ENCODE assay signal across 20 mouse cellular contexts in genomic region chr14:82898841-82899240, GRCm38 (mm10).
A peak's percentile ranks its signal among the peaks of the same experiment; 100 is the strongest.
DNase-seq lines count a peak whose midpoint lies in the region; ATAC-seq and TF ChIP-seq lines count a peak whose summit lies in the region.
"Had no signal": no experiment of that assay in that cellular context is flagged by ENCODE, and none has a peak within 500 bp of the region (broad histone marks: within the 10 kb centered on the region; RNA-seq: fewer than 3 reads in every experiment).

No protein-coding gene starts in this region.

- no peak overlapping the region for H3K4me2 ChIP-seq in forebrain, embryonic 15.5 days (replicated peaks)
- H3K4me2 ChIP-seq in forebrain, embryonic 12.5 days = no peak overlapping the region
- no peak overlapping the region for H3K4me2 ChIP-seq in limb, embryonic 14.5 days (replicated peaks; ENCODE audit: low read depth, low read length, severe bottlenecking)
- H3K4me2 ChIP-seq in midbrain, embryonic 16.5 days (ENCODE audit: low read length) = no peak overlapping the region
- H3K4me2 ChIP-seq: hindbrain, embryonic 12.5 days had no signal

- DNase-seq in limb, embryonic 14.5 days (ENCODE audit: low spot score) = peak; percentile 23
- no peak for DNase-seq in limb, embryonic 10.5 days (ENCODE audit: low spot score)
- peak; percentile 45 for DNase-seq in brain, embryonic 18.5 days (ENCODE audit: low read depth, low spot score)
- DNase-seq in telencephalon, adult 2 months (ENCODE audit: low read depth, low spot score) = peak; percentile 71
- DNase-seq: adrenal gland, adult 8-10 months; cerebellum, adult 2 months; cerebellum, postnatal 10 days; gastrocnemius, postnatal 36 days; heart, adult 11 months; heart, postnatal 10 days; heart, postnatal 4 days; kidney, adult 8-10 months had no signal

- TF ChIP-seq POLR2A in limb, embryonic 14.5 days (IDR thresholded peaks at IDR 0.05; ENCODE audit: borderline replicate concordance, extremely low read depth, insufficient read depth, insufficient read length) = no peak

- H3K27me3 ChIP-seq in forebrain, embryonic 15.5 days = no peaks in the 10 kb centered on the region
- no peaks in the 10 kb centered on the region for H3K27me3 ChIP-seq in forebrain, embryonic 12.5 days
- H3K27me3 ChIP-seq in limb, embryonic 14.5 days (ENCODE audit: control insufficient read depth, insufficient read depth, low read length) = no peaks in the 10 kb centered on the region
- no peaks in the 10 kb centered on the region for H3K27me3 ChIP-seq in limb, embryonic 10.5 days (ENCODE audit: low read depth, poor library complexity, severe bottlenecking)
- no peaks in the 10 kb centered on the region for H3K27me3 ChIP-seq in midbrain, embryonic 16.5 days (ENCODE audit: control insufficient read depth, insufficient read depth, low read depth, low read length)
- H3K27me3 ChIP-seq: hindbrain, embryonic 12.5 days had no signal

- no peak overlapping the region for H3K4me3 ChIP-seq in forebrain, embryonic 15.5 days
- H3K4me3 ChIP-seq in forebrain, embryonic 12.5 days (replicated peaks) = no peak overlapping the region
- H3K4me3 ChIP-seq in limb, embryonic 14.5 days (replicated peaks; ENCODE audit: low read length) = no peak overlapping the region
- no peak overlapping the region for H3K4me3 ChIP-seq in limb, embryonic 10.5 days
- no peak overlapping the region for H3K4me3 ChIP-seq in midbrain, embryonic 16.5 days (ENCODE audit: low read depth, low read length)
- H3K4me3 ChIP-seq: heart, embryonic 10.5 days; hindbrain, embryonic 12.5 days had no signal

- no peak overlapping the region for H3K9ac ChIP-seq in forebrain, embryonic 15.5 days (replicated peaks)
- no peak overlapping the region for H3K9ac ChIP-seq in forebrain, embryonic 12.5 days
- no peak overlapping the region for H3K9ac ChIP-seq in limb, embryonic 14.5 days (ENCODE audit: low read depth, low read length, severe bottlenecking)
- no peak overlapping the region for H3K9ac ChIP-seq in midbrain, embryonic 16.5 days (ENCODE audit: low read depth, low read length)
- H3K9ac ChIP-seq: hindbrain, embryonic 12.5 days had no signal

- 85% methylated on average over 2 of the region's 2 CpGs for WGBS in forebrain, embryonic 15.5 days
- WGBS in forebrain, embryonic 12.5 days = 85% methylated on average over 2 of the region's 2 CpGs
- 75% methylated on average over 2 of the region's 2 CpGs for WGBS in limb, embryonic 14.5 days
- WGBS in limb, embryonic 10.5 days = 90% methylated on average over 2 of the region's 2 CpGs
- whole genome bisulfite sequencing in midbrain, embryonic 16.5 days = 89% methylated on average over 2 of the region's 2 CpGs

- no peak overlapping the region for H3K27ac ChIP-seq in forebrain, embryonic 15.5 days (replicated peaks)
- H3K27ac ChIP-seq in forebrain, embryonic 12.5 days = no peak overlapping the region
- H3K27ac ChIP-seq in limb, embryonic 14.5 days (replicated peaks; ENCODE audit: low read depth, low read length) = no peak overlapping the region
- H3K27ac ChIP-seq in limb, embryonic 10.5 days = no peak overlapping the region
- no peak overlapping the region for H3K27ac ChIP-seq in midbrain, embryonic 16.5 days (ENCODE audit: low read length)
- H3K27ac ChIP-seq: heart, embryonic 10.5 days; hindbrain, embryonic 12.5 days had no signal

- no peaks in the 10 kb centered on the region for H3K4me1 ChIP-seq in forebrain, embryonic 15.5 days
- H3K4me1 ChIP-seq in forebrain, embryonic 12.5 days = no peaks in the 10 kb centered on the region
- H3K4me1 ChIP-seq in limb, embryonic 14.5 days (ENCODE audit: control insufficient read depth, insufficient read depth, low read length) = no peaks in the 10 kb centered on the region
- no peaks in the 10 kb centered on the region for H3K4me1 ChIP-seq in limb, embryonic 10.5 days
- no peaks in the 10 kb centered on the region for H3K4me1 ChIP-seq in midbrain, embryonic 16.5 days (ENCODE audit: control insufficient read depth, insufficient read depth, low read length)
- H3K4me1 ChIP-seq: heart, embryonic 10.5 days; hindbrain, embryonic 12.5 days had no signal

- ATAC-seq in forebrain, embryonic 15.5 days (replicated peaks) = peak; percentile 60
- no peak for ATAC-seq in forebrain, embryonic 12.5 days (ENCODE audit: low FRiP score)
- ATAC-seq in limb, embryonic 14.5 days (ENCODE audit: low FRiP score, low read depth) = no peak
- no peak for ATAC-seq in midbrain, embryonic 16.5 days
- ATAC-seq: hindbrain, embryonic 16.5 days; inflammation-experienced regulatory T-cells, adult 6 months; intestine, postnatal 0 days had no signal

- no peaks in the 10 kb centered on the region for H3K9me3 ChIP-seq in forebrain, embryonic 15.5 days
- no peaks in the 10 kb centered on the region for H3K9me3 ChIP-seq in forebrain, embryonic 12.5 days
- H3K9me3 ChIP-seq in limb, embryonic 14.5 days (ENCODE audit: control insufficient read depth, low read length) = no peaks in the 10 kb centered on the region
- H3K9me3 ChIP-seq in limb, embryonic 10.5 days (replicated peaks) = no peaks in the 10 kb centered on the region
- no peaks in the 10 kb centered on the region for H3K9me3 ChIP-seq in midbrain, embryonic 16.5 days (replicated peaks; ENCODE audit: control insufficient read depth, low read length, poor library complexity, severe bottlenecking)
- H3K9me3 ChIP-seq: heart, embryonic 10.5 days; hindbrain, embryonic 12.5 days had no signal

- H3K36me3 ChIP-seq in forebrain, embryonic 15.5 days = no peaks in the 10 kb centered on the region
- H3K36me3 ChIP-seq in forebrain, embryonic 12.5 days (replicated peaks) = no peaks in the 10 kb centered on the region
- no peaks in the 10 kb centered on the region for H3K36me3 ChIP-seq in limb, embryonic 14.5 days (ENCODE audit: control insufficient read depth, insufficient read depth, low read length)
- no peaks in the 10 kb centered on the region for H3K36me3 ChIP-seq in limb, embryonic 10.5 days
- H3K36me3 ChIP-seq in midbrain, embryonic 16.5 days (ENCODE audit: control insufficient read depth, insufficient read depth, low read length) = no peaks in the 10 kb centered on the region
- H3K36me3 ChIP-seq: heart, embryonic 10.5 days; hindbrain, embryonic 12.5 days had no signal
